Mouse (Mus musculus): ENCODE data around the gene Pygo2.

DNA sequence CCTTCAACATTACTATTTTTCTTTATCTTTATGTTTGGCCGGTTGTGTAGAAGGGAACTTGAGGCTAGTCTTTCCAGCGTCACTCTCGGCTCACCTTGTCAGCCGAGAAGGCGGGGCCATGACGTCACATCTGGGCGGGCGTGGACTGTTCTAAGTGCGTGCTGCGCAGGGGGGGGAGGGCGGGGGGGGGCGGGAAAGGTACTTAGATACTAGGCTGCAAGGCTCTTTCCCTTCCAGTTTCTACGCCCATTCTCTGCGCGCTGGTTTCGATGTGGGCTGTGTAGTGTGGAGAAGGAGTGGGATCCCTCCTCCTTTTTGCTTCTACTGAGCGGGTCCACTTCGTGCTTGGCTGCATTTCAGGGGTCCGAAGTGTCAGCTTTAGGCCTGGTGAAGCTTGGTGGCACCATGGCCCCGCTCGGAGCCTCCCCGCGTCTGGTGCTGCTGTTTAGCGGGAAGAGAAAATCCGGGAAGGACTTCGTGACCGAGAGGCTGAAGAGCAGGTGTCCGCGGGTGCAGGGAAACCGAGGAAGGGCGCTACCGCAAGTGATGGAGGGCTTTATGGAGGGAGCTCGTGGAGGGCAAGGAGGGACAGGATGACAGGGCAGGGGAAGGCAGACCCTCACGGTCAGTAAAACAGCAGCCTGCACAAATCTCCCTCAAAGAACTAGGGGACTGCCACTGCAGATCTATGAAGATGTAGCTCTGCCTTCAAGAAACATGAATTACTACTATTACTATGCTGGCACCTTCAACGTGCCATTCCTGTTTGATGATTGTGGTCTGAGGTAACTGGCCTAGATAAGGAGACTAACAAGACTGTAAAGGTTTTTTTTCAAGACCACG is 29.2 kb downstream of the Pygo2 start:
- peak; percentile 49; the same call in 1 of the 2 replicates for TF ChIP-seq POLR2A (IDR thresholded peaks at IDR 0.05; ENCODE audit: insufficient read depth, low read depth, low read length)
- TF ChIP-seq CTCF (IDR thresholded peaks at IDR 0.05; ENCODE audit: insufficient read depth, low read depth, low read length), result no peak
